Mouse (Mus musculus): ENCODE data around the gene Sdr9c7. TPM values are rescaled to one million over a fixed set of nuclear protein-coding genes. Genes with fewer than 3 reads are reported as not detected.

Gene Sdr9c7
- polyA plus RNA-seq (2015; fragmentation: Nextera tagmentation; extraction: Ambion mirVana): 0.08 TPM in 1 of 2 replicates, not detected in the other

DNA sequence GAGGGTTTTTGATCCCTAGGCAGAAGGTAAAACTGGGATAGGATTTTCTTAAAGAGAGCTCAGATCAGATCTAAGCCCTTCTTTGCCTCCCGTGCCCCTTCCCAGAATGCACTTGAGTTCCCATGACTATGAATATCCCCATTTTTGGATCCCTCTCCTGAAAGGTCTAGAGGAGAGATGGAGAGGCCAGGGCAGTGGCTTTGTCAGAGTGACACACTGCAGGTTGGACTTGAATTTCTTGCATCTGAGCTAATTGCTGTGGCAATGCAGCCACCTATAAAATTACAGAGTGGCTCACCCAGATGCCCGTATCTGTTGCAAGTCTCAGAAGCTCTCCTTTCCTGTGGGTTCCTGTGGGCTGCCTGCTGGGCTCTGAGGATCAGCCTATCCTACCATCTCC is at the start of gene Sdr9c7:
Gene Sdr9c7, plus strand, starts transcription at position 301 of the 400 bp plus-strand sequence.
- no peak for ATAC-seq (replicated peaks; ENCODE audit: low FRiP score)
- no peaks in the 10 kb centered on the region for H3K36me3 ChIP-seq
- no peak within 1 kb of the TSS for H3K4me2 ChIP-seq
- no peak within 1 kb of the TSS for H3K4me3 ChIP-seq (replicated peaks)
- H3K27ac ChIP-seq: no peak within 1 kb of the TSS
- WGBS: 66% methylated on average over 2 of the region's 2 CpGs
- no peaks in the 10 kb centered on the region for H3K27me3 ChIP-seq
- no peaks in the 10 kb centered on the region for H3K9me3 ChIP-seq (replicated peaks)
- no peak within 1 kb of the TSS for H3K9ac ChIP-seq
- no peaks in the 10 kb centered on the region for H3K4me1 ChIP-seq

DNA sequence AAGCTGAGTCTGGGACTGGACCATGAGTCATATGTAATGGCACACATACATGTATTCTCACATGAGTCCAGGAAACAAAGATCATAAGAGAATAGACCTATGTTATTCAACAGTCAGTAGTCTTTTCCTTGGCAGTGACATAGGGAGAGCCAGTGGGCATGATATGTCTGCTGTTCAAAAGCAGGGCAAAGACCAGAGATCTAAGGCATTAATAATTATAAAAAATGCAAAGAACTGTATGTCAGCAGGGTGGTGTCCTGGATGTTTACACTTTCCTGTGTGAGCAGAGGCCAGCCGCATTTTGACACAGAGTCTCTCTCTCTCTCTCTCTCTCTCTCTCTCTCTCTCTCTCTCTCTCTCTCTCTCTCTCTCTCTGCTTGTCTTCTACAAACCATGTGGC is 48.7 kb upstream of the Sdr9c7 start, which contains the start of gene Rdh19:
Gene Rdh19, plus strand, starts transcription at position 301 of the 400 bp plus-strand sequence.
- no peaks in the 10 kb centered on the region; the same call in 1 of the 2 replicates for H3K4me1 ChIP-seq
- no peak within 1 kb of the TSS for H3K27ac ChIP-seq
- no peak within 1 kb of the TSS for H3K9ac ChIP-seq
- H3K9me3 ChIP-seq (replicated peaks): no peaks in the 10 kb centered on the region
- ATAC-seq (replicated peaks; ENCODE audit: low FRiP score): no peak
- H3K36me3 ChIP-seq: no peaks in the 10 kb centered on the region
- 72% methylated on average over 1 of the region's 1 CpGs for WGBS
- no peak within 1 kb of the TSS for H3K4me2 ChIP-seq
- H3K27me3 ChIP-seq: no peaks in the 10 kb centered on the region
- no peak within 1 kb of the TSS for H3K4me3 ChIP-seq (replicated peaks)

DNA sequence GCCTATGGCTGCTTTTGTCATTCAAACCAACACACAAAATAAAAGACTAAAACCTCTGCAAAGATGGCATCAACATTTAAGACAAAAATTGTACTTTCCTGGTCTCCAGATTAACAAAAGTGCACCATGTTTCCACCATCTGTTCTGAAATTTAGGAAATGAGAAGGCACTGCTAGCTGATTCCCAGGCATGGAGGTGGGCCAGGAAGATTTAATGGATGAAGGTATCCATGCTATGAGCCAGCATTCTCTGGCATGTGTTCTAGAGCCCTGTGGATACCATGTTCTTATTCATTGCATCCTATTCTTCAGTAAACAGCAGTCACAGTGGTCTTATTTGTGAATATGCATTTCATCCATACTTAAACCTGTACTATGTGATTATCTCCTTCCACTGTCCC is 41.9 kb upstream of the Sdr9c7 start:
- no peaks in the 10 kb centered on the region for H3K9me3 ChIP-seq (replicated peaks)
- no peaks in the 10 kb centered on the region for H3K4me1 ChIP-seq
- H3K4me3 ChIP-seq (replicated peaks): no peak overlapping the region
- no peak overlapping the region for H3K9ac ChIP-seq
- H3K4me2 ChIP-seq: no peak overlapping the region
- no peaks in the 10 kb centered on the region for H3K27me3 ChIP-seq
- ATAC-seq (replicated peaks; ENCODE audit: low FRiP score): no peak
- no peaks in the 10 kb centered on the region for H3K36me3 ChIP-seq
- no peak overlapping the region for H3K27ac ChIP-seq

DNA sequence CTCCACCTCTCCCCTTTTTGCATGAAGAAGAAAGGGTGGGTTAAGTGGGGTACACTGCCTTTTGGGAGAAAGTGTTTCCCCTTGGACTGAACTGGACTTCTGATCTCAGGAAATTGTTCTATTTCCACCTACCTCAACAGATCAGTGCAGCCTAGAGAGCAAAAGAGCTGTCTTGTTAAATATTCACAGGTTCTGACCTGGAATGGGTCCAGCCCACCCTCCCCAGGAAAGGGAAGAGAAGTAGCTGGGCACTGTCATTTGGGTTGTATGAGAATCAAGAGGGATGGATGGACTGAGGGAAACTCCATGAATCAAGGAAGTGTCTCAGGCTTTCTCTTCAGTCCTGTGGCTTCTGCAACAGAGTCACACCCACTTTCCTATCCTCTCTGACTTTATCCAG is 33.4 kb upstream of the Sdr9c7 start:
- no peak for ATAC-seq (replicated peaks; ENCODE audit: low FRiP score)
- Histone ChIP-seq H3K36me3 (no peaks in the 10 kb centered on the region), H3K4me2 (no peak overlapping the region), H3K27me3 (no peaks in the 10 kb centered on the region), H3K9ac (no peak overlapping the region), H3K4me1 (no peaks in the 10 kb centered on the region), H3K4me3 (replicated peaks) (no peak overlapping the region), H3K27ac (no peak overlapping the region), H3K9me3 (replicated peaks) (no peaks in the 10 kb centered on the region; the same call in 1 of the 2 replicates)

DNA sequence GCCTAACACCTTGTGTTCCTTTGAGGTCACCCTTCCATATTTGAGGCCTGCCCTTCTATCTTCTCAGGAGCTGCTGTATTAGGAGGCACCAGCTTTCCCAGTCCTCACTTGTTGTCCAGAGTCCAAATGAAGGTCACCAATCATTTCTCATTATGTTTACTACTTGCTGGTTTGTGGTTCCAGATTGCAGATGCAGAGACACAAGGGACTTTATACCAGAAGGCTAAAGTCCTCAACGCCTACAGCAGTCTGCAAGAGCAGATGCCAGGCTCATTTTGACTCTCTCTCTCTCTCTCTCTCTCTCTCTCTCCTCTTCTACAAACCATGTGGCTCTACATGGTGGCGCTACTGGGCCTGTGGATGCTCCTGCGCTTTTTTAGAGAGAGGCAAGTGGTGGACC is 32.1 kb upstream of the Sdr9c7 start, which contains the start of gene Rdh16f2:
Gene Rdh16f2, plus strand, starts transcription at position 243 of the 400 bp plus-strand sequence.
- H3K4me2 ChIP-seq: no peak within 1 kb of the TSS
- H3K4me1 ChIP-seq: no peaks in the 10 kb centered on the region
- no peaks in the 10 kb centered on the region; the same call in 1 of the 2 replicates for H3K9me3 ChIP-seq (replicated peaks)
- H3K27ac ChIP-seq: no peak within 1 kb of the TSS
- no peaks in the 10 kb centered on the region for H3K27me3 ChIP-seq
- H3K4me3 ChIP-seq (replicated peaks): no peak within 1 kb of the TSS
- no peaks in the 10 kb centered on the region for H3K36me3 ChIP-seq
- no peak within 1 kb of the TSS for H3K9ac ChIP-seq
- WGBS: 86% methylated on average over 3 of the region's 3 CpGs
- no peak for ATAC-seq (replicated peaks; ENCODE audit: low FRiP score)

DNA sequence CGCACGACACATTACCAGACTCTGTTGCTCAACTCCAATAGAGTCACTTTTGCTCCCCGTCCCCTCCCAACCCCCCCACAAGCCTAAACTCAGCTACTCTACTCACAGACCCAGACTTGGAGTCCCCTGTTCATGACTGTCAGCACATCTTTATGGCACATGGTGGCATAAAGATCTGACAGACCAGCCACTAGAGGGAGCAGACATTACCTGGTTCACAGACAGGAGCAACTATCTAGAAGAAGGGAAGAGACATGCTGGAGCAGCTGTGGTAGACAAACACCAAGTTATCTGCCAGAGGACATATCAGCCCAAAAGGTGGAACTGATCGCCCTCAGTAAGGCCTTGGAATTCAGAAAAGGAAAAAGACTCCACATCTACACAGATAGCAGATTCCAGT is 25.8 kb upstream of the Sdr9c7 start:
- H3K4me3 ChIP-seq (replicated peaks): no peak overlapping the region
- peaks cover 4% of the 10 kb centered on the region; the same call in 1 of the 2 replicates for H3K4me1 ChIP-seq
- no peaks in the 10 kb centered on the region for H3K36me3 ChIP-seq
- H3K27ac ChIP-seq: no peak overlapping the region
- no peak overlapping the region for H3K4me2 ChIP-seq
- WGBS: 65% methylated on average over 4 of the region's 4 CpGs
- no peak for ATAC-seq (replicated peaks; ENCODE audit: low FRiP score)
- no peak overlapping the region for H3K9ac ChIP-seq
- no peaks in the 10 kb centered on the region; the same call in 1 of the 2 replicates for H3K9me3 ChIP-seq (replicated peaks)
- no peaks in the 10 kb centered on the region for H3K27me3 ChIP-seq

DNA sequence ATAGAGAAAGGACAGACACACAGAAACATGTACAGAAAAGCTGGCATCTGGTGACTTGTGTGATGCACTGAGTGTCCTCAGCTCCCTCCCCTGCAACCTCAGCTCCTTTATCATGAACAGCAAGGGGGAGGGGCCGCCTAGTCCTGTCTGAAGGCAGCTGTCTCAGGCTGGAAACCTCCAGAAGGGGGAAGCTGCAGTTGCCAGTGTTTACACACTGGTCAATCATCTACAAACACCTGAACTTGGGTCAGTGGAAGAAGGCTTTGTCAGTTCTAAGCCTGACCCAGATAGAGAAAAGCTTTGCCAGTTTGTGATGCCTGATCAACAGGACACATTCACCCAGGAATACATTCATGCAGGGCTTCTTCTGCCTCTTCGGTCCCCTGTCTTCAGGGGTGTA is 20.6 kb upstream of the Sdr9c7 start:
- WGBS: 56% methylated on average over 2 of the region's 2 CpGs
- peaks cover 6% of the 10 kb centered on the region for H3K4me1 ChIP-seq
- no peaks in the 10 kb centered on the region for H3K36me3 ChIP-seq
- no peaks in the 10 kb centered on the region for H3K27me3 ChIP-seq
- no peak overlapping the region for H3K4me2 ChIP-seq
- no peak overlapping the region for H3K9ac ChIP-seq
- no peak overlapping the region for H3K4me3 ChIP-seq (replicated peaks)
- H3K9me3 ChIP-seq (replicated peaks): no peaks in the 10 kb centered on the region
- ATAC-seq (replicated peaks; ENCODE audit: low FRiP score): peak; percentile 90
- H3K27ac ChIP-seq: peak overlapping the region; percentile 28; the same call in 1 of the 2 replicates

DNA sequence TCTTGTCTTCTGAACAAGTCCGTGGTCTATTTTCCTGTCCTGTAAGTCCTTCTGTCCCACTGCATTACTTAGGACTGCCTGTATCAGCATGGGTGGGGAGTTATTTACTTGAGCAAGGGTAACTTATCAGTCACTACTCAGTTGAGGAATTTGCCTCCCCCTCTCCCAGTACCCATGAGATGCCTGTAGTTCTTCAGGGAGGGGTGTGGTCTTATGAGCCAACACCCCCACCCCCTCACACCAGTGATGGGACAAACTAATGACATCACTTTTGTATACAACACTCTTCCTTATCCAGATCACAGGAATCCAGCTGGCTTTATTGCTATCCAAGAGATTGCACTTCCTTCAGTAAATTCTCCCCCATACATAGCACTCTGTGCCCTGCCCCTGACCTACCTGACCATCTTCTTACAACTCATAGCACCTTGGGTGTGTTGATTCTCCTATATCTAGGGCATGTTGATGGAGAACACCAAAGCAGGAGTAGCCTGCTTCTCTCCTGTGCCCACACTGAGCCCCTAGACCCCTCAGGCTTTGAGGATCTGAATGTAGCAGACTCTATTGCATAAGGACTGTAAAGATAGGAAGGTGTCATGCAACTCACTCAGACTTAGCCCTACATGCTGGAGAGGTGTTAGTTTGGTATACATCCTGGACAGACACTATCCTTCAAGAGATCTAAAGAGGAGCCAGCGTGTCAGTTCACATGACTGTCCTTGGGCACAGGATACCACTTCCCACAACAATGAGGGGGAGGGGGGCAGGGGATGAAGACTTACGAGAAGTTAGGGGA is 19.9 kb upstream of the Sdr9c7 start:
- no peak overlapping the region for H3K4me2 ChIP-seq
- H3K27me3 ChIP-seq: no peaks in the 10 kb centered on the region
- peaks cover 6% of the 10 kb centered on the region for H3K4me1 ChIP-seq
- no peaks in the 10 kb centered on the region for H3K36me3 ChIP-seq
- no peak overlapping the region for H3K9ac ChIP-seq
- ATAC-seq (replicated peaks; ENCODE audit: low FRiP score): no peak
- no peak overlapping the region for H3K4me3 ChIP-seq (replicated peaks)
- WGBS: 73% methylated on average over 3 of the region's 3 CpGs
- H3K9me3 ChIP-seq (replicated peaks): no peaks in the 10 kb centered on the region
- peak overlapping the region; percentile 28; the same call in 1 of the 2 replicates for H3K27ac ChIP-seq

DNA sequence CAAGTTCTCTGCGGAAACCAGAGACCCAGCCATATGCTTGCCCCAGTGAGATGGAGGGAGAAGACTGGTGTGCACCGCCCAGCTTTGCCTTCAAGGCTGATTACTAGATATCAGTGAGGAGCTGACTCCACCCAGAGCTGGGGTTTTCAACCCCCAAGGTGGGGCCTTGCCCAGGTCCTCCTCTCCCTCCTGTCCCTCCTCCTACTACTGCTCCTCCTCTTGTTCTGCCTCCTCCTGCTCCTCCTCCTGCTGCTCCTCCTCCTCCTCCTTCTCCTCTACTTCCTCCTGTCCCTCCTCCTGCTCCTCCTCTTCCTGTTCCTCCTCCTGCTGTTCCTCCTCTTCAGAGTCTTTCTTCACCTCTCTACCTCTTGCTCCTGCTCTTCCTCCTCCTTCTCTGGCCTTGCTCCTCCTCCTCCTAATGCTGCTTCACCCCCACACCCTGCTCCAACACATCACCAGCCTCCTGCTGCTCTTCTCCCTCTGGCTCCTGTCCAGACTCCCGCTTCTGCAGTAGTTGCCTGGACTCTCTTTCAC is 19.1 kb upstream of the Sdr9c7 start:
- peak; percentile 34 for ATAC-seq (replicated peaks; ENCODE audit: low FRiP score)
- no peaks in the 10 kb centered on the region for H3K36me3 ChIP-seq
- H3K4me1 ChIP-seq: peaks cover 6% of the 10 kb centered on the region
- H3K4me3 ChIP-seq (replicated peaks): no peak overlapping the region
- H3K27me3 ChIP-seq: no peaks in the 10 kb centered on the region
- 81% methylated on average over 3 of the region's 3 CpGs for WGBS
- H3K9me3 ChIP-seq (replicated peaks): no peaks in the 10 kb centered on the region
- no peak overlapping the region for H3K27ac ChIP-seq
- H3K9ac ChIP-seq: no peak overlapping the region
- no peak overlapping the region for H3K4me2 ChIP-seq

DNA sequence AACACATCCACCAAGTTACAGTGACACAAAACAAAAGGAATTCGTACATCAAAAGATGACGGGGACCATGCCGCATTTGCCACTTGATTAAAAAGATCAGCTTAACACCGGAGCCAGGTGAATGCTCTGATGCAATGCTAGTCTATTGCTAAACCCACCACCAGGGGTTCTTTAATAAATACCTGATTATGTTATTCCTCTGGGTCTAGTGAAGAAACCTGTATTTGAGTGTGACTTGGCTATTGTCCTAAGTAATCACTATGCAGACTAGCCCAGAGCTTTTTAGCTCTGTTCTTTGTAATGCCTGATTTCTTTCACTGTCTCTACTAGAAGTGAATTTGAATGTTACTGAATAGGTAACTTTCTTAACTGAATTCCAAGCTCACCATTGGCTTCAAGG is 17.3 kb upstream of the Sdr9c7 start:
- H3K4me3 ChIP-seq (replicated peaks): no peak overlapping the region
- no peak overlapping the region for H3K9ac ChIP-seq
- H3K4me1 ChIP-seq: peaks cover 6% of the 10 kb centered on the region
- H3K27ac ChIP-seq: no peak overlapping the region
- ATAC-seq (replicated peaks; ENCODE audit: low FRiP score): no peak
- H3K9me3 ChIP-seq (replicated peaks): no peaks in the 10 kb centered on the region
- 94% methylated on average over 4 of the region's 4 CpGs for WGBS
- H3K4me2 ChIP-seq: no peak overlapping the region
- no peaks in the 10 kb centered on the region for H3K36me3 ChIP-seq
- H3K27me3 ChIP-seq: no peaks in the 10 kb centered on the region

DNA sequence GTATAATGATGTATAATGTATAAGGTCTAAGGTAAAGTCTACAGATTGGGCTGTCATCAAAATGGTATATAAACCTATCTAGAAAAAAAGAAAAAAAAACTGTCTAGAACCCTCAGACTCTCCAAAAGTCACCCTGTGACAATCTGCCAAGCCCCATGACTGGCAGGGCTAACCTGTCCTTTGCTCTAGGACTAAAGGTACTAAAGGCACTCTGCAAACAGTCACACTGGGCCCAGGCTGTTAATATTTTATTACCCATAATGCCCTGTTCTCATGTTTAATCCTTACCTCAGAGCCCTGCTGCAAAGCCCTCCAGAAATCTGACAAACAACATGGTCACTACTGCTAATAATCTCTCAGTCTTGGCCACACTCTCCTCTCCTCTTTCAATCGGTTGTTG is 11.8 kb upstream of the Sdr9c7 start:
- Histone ChIP-seq H3K4me1 (0 out of 2 replicates have a peak, but pooled peaks cover 4% of the 10 kb centered on the region), H3K4me2 (no peak overlapping the region), H3K4me3 (replicated peaks) (no peak overlapping the region), H3K9me3 (replicated peaks) (no peaks in the 10 kb centered on the region), H3K27me3 (no peaks in the 10 kb centered on the region), H3K9ac (no peak overlapping the region), H3K27ac (no peak overlapping the region), H3K36me3 (no peaks in the 10 kb centered on the region)
- 62% methylated on average over 1 of the region's 1 CpGs for WGBS
- no peak for ATAC-seq (replicated peaks; ENCODE audit: low FRiP score)

DNA sequence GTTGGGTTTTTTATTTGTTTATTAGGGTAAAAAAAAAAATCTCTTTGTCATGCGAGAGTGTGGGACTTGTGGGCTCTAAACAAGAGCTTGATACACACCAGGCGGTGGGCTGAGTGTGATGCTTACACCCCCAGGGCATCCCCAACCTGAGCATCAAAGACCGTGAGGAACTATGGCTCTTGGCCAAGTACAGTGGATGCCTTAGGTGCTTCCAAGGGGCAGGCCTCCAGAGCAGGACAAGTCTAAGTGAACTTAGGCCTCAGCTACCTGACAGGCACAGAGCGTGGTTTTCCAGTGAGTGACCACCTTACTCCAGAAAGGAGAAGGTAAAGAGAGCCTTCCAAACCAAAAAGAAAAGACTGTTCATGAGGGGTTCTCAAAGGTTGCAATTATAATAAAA is 11.3 kb upstream of the Sdr9c7 start:
- Histone ChIP-seq H3K4me3 (replicated peaks) (no peak overlapping the region), H3K27ac (no peak overlapping the region), H3K4me1 (0 out of 2 replicates have a peak, but pooled peaks cover 4% of the 10 kb centered on the region), H3K9ac (no peak overlapping the region), H3K27me3 (no peaks in the 10 kb centered on the region), H3K36me3 (no peaks in the 10 kb centered on the region), H3K9me3 (replicated peaks) (no peaks in the 10 kb centered on the region), H3K4me2 (no peak overlapping the region)
- WGBS: 78% methylated on average over 4 of the region's 4 CpGs
- ATAC-seq (replicated peaks; ENCODE audit: low FRiP score): no peak
